Mouse (Mus musculus) intestine, postnatal 0 days (tissue): Measurements from ENCODE around the gene Sestd1. TPM values are rescaled to one million over a fixed set of nuclear protein-coding genes. Genes with fewer than 3 reads are reported as not detected.

Source experiments
- ATAC-seq: fragments of 200-750 bp; cut with Nextera tagmentation; 2 replicates; pipeline ENCODE4 v1.8.0; 2017; ENCODE audit warnings: mild to moderate bottlenecking, moderate TSS enrichment, moderate library complexity
- H3K27ac ChIP-seq: fragments of 300-500 bp; sonication (generic); 2 replicates; pipeline ENCODE4 v1.5.1; 2014; ENCODE audit warnings: mild to moderate bottlenecking, low read depth, low read length, moderate library complexity
- H3K27me3 ChIP-seq: fragments of 300-500 bp; sonication (generic); replicated peaks from 2 replicates; pipeline ENCODE4 v1.6.1; 2014; ENCODE audit warnings: low read length, mixed read lengths; ENCODE audit not compliant: control insufficient read depth, insufficient read depth
- H3K36me3 ChIP-seq: fragments of 300-500 bp; sonication (generic); 2 replicates; pipeline ENCODE4 v1.6.1; 2014; ENCODE audit warnings: mild to moderate bottlenecking, moderate library complexity; ENCODE audit not compliant: control insufficient read depth, insufficient read depth
- H3K4me1 ChIP-seq: fragments of 300-500 bp; sonication (generic); replicated peaks from 2 replicates; pipeline ENCODE4 v1.6.1; 2014; ENCODE audit warnings: antibody characterized with exemption, low read length, mixed read lengths; ENCODE audit not compliant: control insufficient read depth, insufficient read depth
- H3K4me2 ChIP-seq: fragments of 300-500 bp; sonication (generic); replicated peaks from 2 replicates; pipeline ENCODE4 v1.6.1; 2014; ENCODE audit warnings: low read depth, mild to moderate bottlenecking, moderate library complexity
- H3K4me3 ChIP-seq: fragments of 300-500 bp; sonication (generic); 2 replicates; pipeline ENCODE4 v1.5.1; 2014; ENCODE audit warnings: low read depth, low read length
- H3K9ac ChIP-seq: fragments of 300-500 bp; sonication (generic); 2 replicates; pipeline ENCODE4 v1.6.1; 2014; ENCODE audit warnings: mild to moderate bottlenecking, low read depth, low read length
- H3K9me3 ChIP-seq: fragments of 300-500 bp; sonication (generic); 2 replicates; pipeline ENCODE4 v1.6.1; 2016; ENCODE audit warnings: mixed run types; ENCODE audit not compliant: control insufficient read depth
- CTCF ChIP-seq: sonication (generic); IDR thresholded peaks from 2 replicates; pipeline ENCODE4 v1.5.1; 2016; ENCODE audit warnings: low read depth, mild to moderate bottlenecking, control low read depth, antibody characterized with exemption, moderate library complexity
- WGBS: fragments of 180-500 bp; shearing (Covaris S2); extraction: QIAGEN DNeasy Blood & Tissue Kit; methylation state at CpG from one replicate; pipeline ENCODE4 v1.1.7; 2014; 5-methylcytosine and 5-hydroxymethylcytosine counted together
- polyA plus RNA-seq: library from polyadenylated mRNA; unstranded; fragments of >200 nt; fragmentation: Nextera tagmentation; extraction: Ambion mirVana; gene quantifications from 2 replicates; pipeline ENCODE4 v1.2.1, GENCODE M21; 2015

Sestd1 gene
- polyA plus RNA-seq, 1 experiment from 2014 or later = 10.8 TPM

DNA sequence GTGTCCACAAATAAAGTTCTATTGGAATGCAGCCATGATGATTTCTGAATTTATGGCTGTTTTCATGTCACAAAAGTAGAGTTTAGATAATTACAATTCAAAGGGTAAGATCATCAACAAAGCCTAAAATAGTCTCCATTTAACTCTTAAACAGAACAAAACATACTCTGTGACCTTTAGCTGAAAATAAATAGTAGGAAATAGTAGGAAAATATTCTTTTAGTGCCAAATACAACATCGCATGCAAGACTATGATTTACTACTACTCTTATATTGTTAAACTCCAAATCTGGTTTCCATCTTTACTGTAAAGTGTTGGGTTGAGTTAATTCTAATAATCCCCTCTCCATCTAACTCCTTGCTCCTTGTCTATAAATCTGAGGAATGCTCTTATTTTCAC is 147.0 kb downstream of the Sestd1 start:
- ATAC-seq = no peak
- no peak overlapping the region for H3K9ac ChIP-seq
- H3K4me2 ChIP-seq = no peak overlapping the region
- no peaks in the 10 kb centered on the region for H3K27me3 ChIP-seq
- WGBS = 70% methylated on average over 1 of the region's 1 CpGs
- TF ChIP-seq CTCF = no peak
- no peak overlapping the region for H3K4me3 ChIP-seq
- no peaks in the 10 kb centered on the region for H3K9me3 ChIP-seq
- H3K4me1 ChIP-seq = no peaks in the 10 kb centered on the region
- no peaks in the 10 kb centered on the region for H3K36me3 ChIP-seq
- no peak overlapping the region for H3K27ac ChIP-seq

Other genes starting within 250 kb of the Sestd1 start
- 2.2 and 2.3 TPM in 2 replicates for gene Ccdc141, start 110.0 kb downstream of the Sestd1 start, polyA plus RNA-seq